In genomic region chr4:116659474-116659873, GRCm38 (mm10) we compare ENCODE assay signal across 11 mouse cellular contexts. TPM values are rescaled to one million over a fixed set of nuclear protein-coding genes. Genes with fewer than 3 reads are reported as not detected.
DNase-seq lines count a peak whose midpoint lies in the region; ATAC-seq and TF ChIP-seq lines count a peak whose summit lies in the region.
"Had no signal": no experiment of that assay in that cellular context is flagged by ENCODE, and none has a peak within 500 bp of the region (broad histone marks: within the 10 kb centered on the region; RNA-seq: fewer than 3 reads in every experiment).

No protein-coding gene starts in this region.

- H3K9me3 ChIP-seq in embryonic facial prominence, embryonic 14.5 days (ENCODE audit: control insufficient read depth, low read length) = no peaks in the 10 kb centered on the region
- H3K9me3 ChIP-seq in embryonic facial prominence, embryonic 10.5 days = no peaks in the 10 kb centered on the region
- no peaks in the 10 kb centered on the region for H3K9me3 ChIP-seq in lung, postnatal 0 days (ENCODE audit: low read length)

- TF ChIP-seq POLR2A in kidney, adult 2 months (IDR thresholded peaks at IDR 0.05; ENCODE audit: low read depth, low read length) = no peak

- no peak overlapping the region for H3K4me2 ChIP-seq in embryonic facial prominence, embryonic 14.5 days (ENCODE audit: low read depth, low read length)
- no peak overlapping the region for H3K4me2 ChIP-seq in lung, postnatal 0 days (replicated peaks; ENCODE audit: low read depth, low read length)

- 72% methylated on average over 2 of the region's 2 CpGs for WGBS in embryonic facial prominence, embryonic 14.5 days
- WGBS in embryonic facial prominence, embryonic 10.5 days = 88% methylated on average over 2 of the region's 2 CpGs
- WGBS in kidney, adult 2 months = 11% methylated on average over 2 of the region's 2 CpGs
- 19% methylated on average over 2 of the region's 2 CpGs for WGBS in lung, postnatal 0 days

- no peaks in the 10 kb centered on the region for H3K4me1 ChIP-seq in embryonic facial prominence, embryonic 14.5 days (ENCODE audit: control insufficient read depth, insufficient read depth, low read length)
- H3K4me1 ChIP-seq in embryonic facial prominence, embryonic 10.5 days = peaks cover 8% of the 10 kb centered on the region
- peaks cover 28% of the 10 kb centered on the region for H3K4me1 ChIP-seq in kidney, adult 2 months (ENCODE audit: control insufficient read depth, insufficient read depth, low read length)
- H3K4me1 ChIP-seq in lung, postnatal 0 days (ENCODE audit: insufficient read depth, low read depth, low read length) = no peaks in the 10 kb centered on the region

- peak; percentile 68 for TF ChIP-seq EP300 in lung, postnatal 0 days (IDR thresholded peaks at IDR 0.05)

- H3K27me3 ChIP-seq in embryonic facial prominence, embryonic 14.5 days (replicated peaks; ENCODE audit: control insufficient read depth, insufficient read depth, low read length) = no peaks in the 10 kb centered on the region
- no peaks in the 10 kb centered on the region for H3K27me3 ChIP-seq in embryonic facial prominence, embryonic 10.5 days (replicated peaks; ENCODE audit: low read depth, poor library complexity, severe bottlenecking)
- H3K27me3 ChIP-seq in kidney, adult 2 months (replicated peaks; ENCODE audit: control insufficient read depth, insufficient read depth, low read length) = no peaks in the 10 kb centered on the region
- no peaks in the 10 kb centered on the region for H3K27me3 ChIP-seq in lung, postnatal 0 days (replicated peaks; ENCODE audit: insufficient read depth, low read length)

- peak; percentile 9 for DNase-seq in embryonic facial prominence, embryonic 14.5 days (ENCODE audit: low spot score)
- no peak for DNase-seq in embryonic facial prominence, embryonic 10.5 days (ENCODE audit: low spot score)
- peak; percentile 31 for DNase-seq in NIH3T3 (ENCODE audit: low read depth)
- peak; percentile 96 for DNase-seq in kidney, adult 2 months
- DNase-seq in lung, postnatal 0 days (ENCODE audit: low spot score) = peak; percentile 85
- DNase-seq in right cerebral cortex, postnatal 10 days (ENCODE audit: low spot score in 2 of 2) = no peak
- DNase-seq in left cerebral cortex, adult 9 months (ENCODE audit: low spot score in 2 of 2) = no peak
- no peak for DNase-seq in layer of hippocampus, adult 9-11 months
- DNase-seq: layer of hippocampus, postnatal 36 days; right cerebral cortex, postnatal 25 days had no signal

- H3K27ac ChIP-seq in embryonic facial prominence, embryonic 14.5 days (replicated peaks; ENCODE audit: low read depth, low read length) = no peak overlapping the region
- no peak overlapping the region for H3K27ac ChIP-seq in embryonic facial prominence, embryonic 10.5 days (replicated peaks)
- H3K27ac ChIP-seq in kidney, adult 2 months (ENCODE audit: insufficient read depth, low read depth, low read length) = peak overlapping the region; percentile 99
- H3K27ac ChIP-seq in lung, postnatal 0 days (ENCODE audit: low read length) = no peak overlapping the region
- H3K27ac ChIP-seq: macrophage had no signal

- H3K36me3 ChIP-seq in embryonic facial prominence, embryonic 14.5 days (ENCODE audit: control insufficient read depth, insufficient read depth, low read length) = no peaks in the 10 kb centered on the region
- H3K36me3 ChIP-seq in embryonic facial prominence, embryonic 10.5 days (replicated peaks) = no peaks in the 10 kb centered on the region
- H3K36me3 ChIP-seq in kidney, adult 2 months (ENCODE audit: control insufficient read depth, insufficient read depth, low read length) = no peaks in the 10 kb centered on the region
- H3K36me3 ChIP-seq in lung, postnatal 0 days (ENCODE audit: insufficient read depth, low read length) = no peaks in the 10 kb centered on the region

- TF ChIP-seq CTCF in kidney, adult 2 months (conservative IDR thresholded peaks at IDR 0.05; ENCODE audit: insufficient read depth, insufficient read length, low read depth, low read length) = no peak
- no peak for TF ChIP-seq CTCF in lung, postnatal 0 days (IDR thresholded peaks at IDR 0.05)

- no peak for ATAC-seq in embryonic facial prominence, embryonic 14.5 days (ENCODE audit: low read depth)
- ATAC-seq in lung, postnatal 0 days = peak; percentile 89

- H3K9ac ChIP-seq in embryonic facial prominence, embryonic 14.5 days (ENCODE audit: low read depth, low read length) = no peak overlapping the region
- no peak overlapping the region for H3K9ac ChIP-seq in lung, postnatal 0 days (replicated peaks; ENCODE audit: low read depth)

- no peak overlapping the region for H3K4me3 ChIP-seq in embryonic facial prominence, embryonic 14.5 days (ENCODE audit: low read depth, low read length)
- H3K4me3 ChIP-seq in embryonic facial prominence, embryonic 10.5 days = no peak overlapping the region
- peak overlapping the region; percentile 26; the same call in 1 of the 2 replicates for H3K4me3 ChIP-seq in kidney, adult 2 months (ENCODE audit: insufficient read depth, low read depth, low read length)
- H3K4me3 ChIP-seq in lung, postnatal 0 days (ENCODE audit: low read depth, low read length) = no peak overlapping the region

RNA-seq across cellular contexts. Expression of gene Akr1a1, which starts 8.0 kb away (rescaled TPM):
- polyA plus RNA-seq in embryonic facial prominence, embryonic 14.5 days (2014; fragmentation: Nextera tagmentation; extraction: Ambion mirVana) = 762 and 846 TPM in 2 replicates
- polyA plus RNA-seq in embryonic facial prominence, embryonic 10.5 days (2016; fragmentation: Nextera tagmentation; extraction: Ambion mirVana) = 644 and 663 TPM in 2 replicates
- polyA plus RNA-seq in kidney, adult 2 months (2012; rRNA removed) = 2,926 and 3,067 TPM in 2 replicates
- 699 and 734 TPM in 2 replicates for polyA plus RNA-seq in lung, postnatal 0 days (2015; fragmentation: Nextera tagmentation; extraction: Ambion mirVana)

RNA-seq across cellular contexts. Expression of gene Prdx1, which starts 25.9 kb away (rescaled TPM):
- polyA plus RNA-seq in embryonic facial prominence, embryonic 14.5 days (2014; fragmentation: Nextera tagmentation; extraction: Ambion mirVana) = 1,105 and 1,130 TPM in 2 replicates
- polyA plus RNA-seq in embryonic facial prominence, embryonic 10.5 days (2016; fragmentation: Nextera tagmentation; extraction: Ambion mirVana) = 1,415 and 1,463 TPM in 2 replicates
- polyA plus RNA-seq in kidney, adult 2 months (2012; rRNA removed) = 282 and 478 TPM in 2 replicates
- polyA plus RNA-seq in lung, postnatal 0 days (2015; fragmentation: Nextera tagmentation; extraction: Ambion mirVana) = 1,065 and 1,091 TPM in 2 replicates

RNA-seq across cellular contexts. Expression of gene Nasp, which starts 31.7 kb away (rescaled TPM):
- 99.2 and 113 TPM in 2 replicates for polyA plus RNA-seq in embryonic facial prominence, embryonic 14.5 days (2014; fragmentation: Nextera tagmentation; extraction: Ambion mirVana)
- 333 and 342 TPM in 2 replicates for polyA plus RNA-seq in embryonic facial prominence, embryonic 10.5 days (2016; fragmentation: Nextera tagmentation; extraction: Ambion mirVana)
- 2.5 and 3.9 TPM in 2 replicates for polyA plus RNA-seq in kidney, adult 2 months (2012; rRNA removed)
- 22.5 and 24.5 TPM in 2 replicates for polyA plus RNA-seq in lung, postnatal 0 days (2015; fragmentation: Nextera tagmentation; extraction: Ambion mirVana)

RNA-seq across cellular contexts. Expression of gene Mmachc, which starts 48.7 kb away (rescaled TPM):
- 8.2 and 10.5 TPM in 2 replicates for polyA plus RNA-seq in embryonic facial prominence, embryonic 14.5 days (2014; fragmentation: Nextera tagmentation; extraction: Ambion mirVana)
- polyA plus RNA-seq in embryonic facial prominence, embryonic 10.5 days (2016; fragmentation: Nextera tagmentation; extraction: Ambion mirVana) = 39.8 and 40.8 TPM in 2 replicates
- polyA plus RNA-seq in kidney, adult 2 months (2012; rRNA removed) = 28.8 and 30.3 TPM in 2 replicates
- 6.9 and 7.1 TPM in 2 replicates for polyA plus RNA-seq in lung, postnatal 0 days (2015; fragmentation: Nextera tagmentation; extraction: Ambion mirVana)

RNA-seq across cellular contexts. Expression of gene Ccdc163, which starts 48.8 kb away (rescaled TPM):
- 24.2 and 24.8 TPM in 2 replicates for polyA plus RNA-seq in embryonic facial prominence, embryonic 14.5 days (2014; fragmentation: Nextera tagmentation; extraction: Ambion mirVana)
- 38.3 and 38.5 TPM in 2 replicates for polyA plus RNA-seq in embryonic facial prominence, embryonic 10.5 days (2016; fragmentation: Nextera tagmentation; extraction: Ambion mirVana)
- 29.2 and 34.5 TPM in 2 replicates for polyA plus RNA-seq in kidney, adult 2 months (2012; rRNA removed)
- polyA plus RNA-seq in lung, postnatal 0 days (2015; fragmentation: Nextera tagmentation; extraction: Ambion mirVana) = 17.3 and 21.9 TPM in 2 replicates

Comparison
In these comparisons a context has a peak if more than half of its experiments do, and no peak if none do; other contexts are left out.
1. DNase-seq: peak in embryonic facial prominence, embryonic 14.5 days (single experiment), NIH3T3 (single experiment), kidney, adult 2 months (single experiment) and lung, postnatal 0 days (single experiment); none in embryonic facial prominence, embryonic 10.5 days (single experiment), right cerebral cortex, postnatal 10 days (0 of 2), left cerebral cortex, adult 9 months (0 of 2) and layer of hippocampus, adult 9-11 months (single experiment).